Mouse (Mus musculus) lung, postnatal 0 days (tissue): ENCODE results near the gene Smap2. TPM values are rescaled to one million over a fixed set of nuclear protein-coding genes. Genes with fewer than 3 reads are reported as not detected.

ENCODE experiments used
- ATAC-seq: fragments of 200-750 bp; cut with Nextera tagmentation; 2 replicates; pipeline ENCODE4 v1.8.0; 2017; ENCODE audit warnings: moderate library complexity
- DNase-seq: peaks from one replicate; pipeline ENCODE4 v3.0.0-alpha.2; 2016; ENCODE audit warnings: low spot score
- H3K27ac ChIP-seq: fragments of 300-500 bp; sonication (generic); 2 replicates; pipeline ENCODE4 v1.5.1; 2014; ENCODE audit warnings: antibody characterized with exemption, mild to moderate bottlenecking, low read length, mixed read lengths
- H3K27me3 ChIP-seq: fragments of 300-500 bp; sonication (generic); replicated peaks from 2 replicates; pipeline ENCODE4 v1.6.1; 2014; ENCODE audit warnings: low read length, mixed read lengths; ENCODE audit not compliant: insufficient read depth
- H3K36me3 ChIP-seq: fragments of 300-500 bp; sonication (generic); 2 replicates; pipeline ENCODE4 v1.6.1; 2014; ENCODE audit warnings: low read length, mixed read lengths; ENCODE audit not compliant: insufficient read depth
- H3K4me1 ChIP-seq: fragments of 300-500 bp; sonication (generic); 2 replicates; pipeline ENCODE4 v1.6.1; 2014; ENCODE audit warnings: antibody characterized with exemption, low read depth, low read length, mixed read lengths; ENCODE audit not compliant: insufficient read depth
- H3K4me2 ChIP-seq: fragments of 300-500 bp; sonication (generic); replicated peaks from 2 replicates; pipeline ENCODE4 v1.6.1; 2014; ENCODE audit warnings: low read depth, mild to moderate bottlenecking, low read length, moderate library complexity, mixed read lengths
- H3K4me3 ChIP-seq: fragments of 300-500 bp; sonication (generic); 2 replicates; pipeline ENCODE4 v1.5.1; 2014; ENCODE audit warnings: low read depth, low read length
- H3K9ac ChIP-seq: fragments of 300-500 bp; sonication (generic); replicated peaks from 2 replicates; pipeline ENCODE4 v1.6.1; 2014; ENCODE audit warnings: low read depth, mild to moderate bottlenecking
- H3K9me3 ChIP-seq: fragments of 300-500 bp; sonication (generic); 2 replicates; pipeline ENCODE4 v1.6.1; 2016; ENCODE audit warnings: low read length, mixed read lengths
- CTCF ChIP-seq: IDR thresholded peaks from 2 replicates; pipeline ENCODE4 v1.5.1; 2016; ENCODE audit warnings: antibody characterized with exemption, mild to moderate bottlenecking
- EP300 ChIP-seq: IDR thresholded peaks from 2 replicates; pipeline ENCODE4 v1.6.1; 2016; ENCODE audit warnings: antibody characterized with exemption, mild to moderate bottlenecking, control low read depth
- WGBS: fragments of 180-500 bp; shearing (Covaris S2); extraction: QIAGEN DNeasy Blood & Tissue Kit; methylation state at CpG from one replicate; pipeline ENCODE4 v1.1.7; 2014; 5-methylcytosine and 5-hydroxymethylcytosine counted together
- polyA plus RNA-seq: library from polyadenylated mRNA; unstranded; fragments of >200 nt; fragmentation: Nextera tagmentation; extraction: Ambion mirVana; gene quantifications from 2 replicates; pipeline ENCODE4 v1.2.1, GENCODE M21; 2015

The Smap2 gene
- polyA plus RNA-seq, 1 experiment from 2014 or later, result 10.8 TPM

- DNase-seq, result peak; percentile 85
These were observed 6.9 kb upstream of the Smap2 start for GRCm38 (mm10) chr4:121023941-121024340.

DNA sequence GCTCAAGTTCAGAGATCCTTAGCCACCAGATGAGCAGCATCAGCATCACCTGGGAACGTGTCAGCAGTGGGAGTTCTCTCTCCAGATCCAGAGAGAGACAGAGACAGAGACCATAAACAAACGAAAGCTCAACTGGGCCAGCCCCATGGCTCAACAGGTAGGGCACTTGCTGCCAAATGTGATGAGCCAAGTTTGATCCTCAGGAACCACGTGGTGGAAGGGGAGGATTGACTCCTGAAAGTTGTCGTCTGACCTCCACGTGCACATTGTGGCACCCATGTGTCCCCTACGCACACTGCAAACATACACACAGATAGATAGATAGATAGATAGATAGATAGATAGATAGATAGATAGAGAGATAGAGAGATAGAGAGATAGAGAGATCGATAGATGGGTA is 6.4 kb upstream of the Smap2 start:
- 83% methylated on average over 7 of the region's 7 CpGs for WGBS
- Histone ChIP-seq H3K4me3 (no peak overlapping the region), H3K9ac (no peak overlapping the region), H3K4me1 (no peaks in the 10 kb centered on the region), H3K4me2 (no peak overlapping the region), H3K9me3 (no peaks in the 10 kb centered on the region), H3K27ac (no peak overlapping the region), H3K36me3 (no peaks in the 10 kb centered on the region), H3K27me3 (no peaks in the 10 kb centered on the region)
- no peak for TF ChIP-seq CTCF
- TF ChIP-seq EP300, result no peak
- ATAC-seq, result no peak
- DNase-seq, result no peak

More at GRCm38 (mm10) chr4:121023941-121024340, 6.9 kb upstream of the Smap2 start:
- Histone ChIP-seq H3K9ac (no peak overlapping the region), H3K27ac (no peak overlapping the region), H3K4me2 (no peak overlapping the region), H3K4me1 (no peaks in the 10 kb centered on the region), H3K27me3 (no peaks in the 10 kb centered on the region), H3K4me3 (no peak overlapping the region), H3K36me3 (no peaks in the 10 kb centered on the region), H3K9me3 (no peaks in the 10 kb centered on the region)
- peak; percentile 83 for ATAC-seq
- TF ChIP-seq EP300, result peak; percentile 58; the same call in 1 of the 2 replicates
- TF ChIP-seq CTCF, result no peak
- WGBS, result 51% methylated on average over 2 of the region's 2 CpGs

DNA sequence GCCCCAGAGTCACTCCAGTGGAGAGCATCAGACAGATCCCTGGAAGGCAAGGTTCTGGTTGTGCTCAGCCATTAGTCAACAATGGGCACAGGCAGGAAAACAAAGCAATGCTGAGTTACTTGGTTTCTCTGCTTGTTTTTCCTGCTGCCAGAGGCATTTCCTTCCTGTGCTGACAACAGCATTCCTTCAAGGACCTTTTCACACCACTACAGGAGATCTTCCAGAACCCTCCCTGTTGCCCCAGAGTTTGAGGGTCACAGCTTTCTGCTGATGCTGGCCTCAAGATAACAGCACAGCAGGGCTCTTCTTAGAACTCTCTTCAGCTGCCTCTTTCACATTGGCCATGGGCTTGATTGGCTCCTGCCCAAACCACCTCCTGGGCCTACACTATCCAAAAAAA is 4.9 kb upstream of the Smap2 start:
- no peaks in the 10 kb centered on the region for H3K4me1 ChIP-seq
- no peak for ATAC-seq
- H3K27ac ChIP-seq, result no peak overlapping the region

GRCm38 (mm10) chr4:121020040-121020790 is 3.2 kb upstream of the Smap2 start:
- WGBS, result 62% methylated on average over 10 of the region's 10 CpGs
- Histone ChIP-seq H3K9ac (no peak overlapping the region), H3K27ac (no peak overlapping the region), H3K27me3 (no peaks in the 10 kb centered on the region), H3K9me3 (no peaks in the 10 kb centered on the region), H3K4me3 (no peak overlapping the region), H3K36me3 (no peaks in the 10 kb centered on the region), H3K4me2 (no peak overlapping the region), H3K4me1 (0 out of 2 replicates have a peak, but pooled peaks cover 4% of the 10 kb centered on the region)
- ATAC-seq (no peak), DNase-seq (no peak)
- TF ChIP-seq CTCF (no peak), EP300 (no peak)

More for the DNA sequence above, 4.9 kb upstream of the Smap2 start:
- Histone ChIP-seq H3K27me3 (no peaks in the 10 kb centered on the region), H3K9me3 (no peaks in the 10 kb centered on the region), H3K36me3 (no peaks in the 10 kb centered on the region), H3K4me3 (no peak overlapping the region), H3K4me2 (no peak overlapping the region), H3K9ac (no peak overlapping the region)
- TF ChIP-seq EP300 (peak; percentile 22; the same call in 1 of the 2 replicates), CTCF (no peak)
- DNase-seq, result no peak

GRCm38 (mm10) chr4:121018250-121018649 is 1.2 kb upstream of the Smap2 start:
- WGBS, result 65% methylated on average over 3 of the region's 3 CpGs
- Histone ChIP-seq H3K4me3 (no peak overlapping the region), H3K4me1 (0 out of 2 replicates have a peak, but pooled peaks cover 4% of the 10 kb centered on the region), H3K4me2 (no peak overlapping the region), H3K36me3 (no peaks in the 10 kb centered on the region), H3K27ac (no peak overlapping the region), H3K9me3 (no peaks in the 10 kb centered on the region), H3K9ac (no peak overlapping the region), H3K27me3 (no peaks in the 10 kb centered on the region)
- no peak for TF ChIP-seq CTCF
- no peak for TF ChIP-seq EP300
- DNase-seq (no peak), ATAC-seq (no peak)

- Histone ChIP-seq H3K4me2 (peak overlapping the region; percentile 98), H3K27me3 (no peaks in the 10 kb centered on the region), H3K4me3 (peak overlapping the region; percentile 95), H3K9me3 (no peaks in the 10 kb centered on the region), H3K9ac (peak overlapping the region; percentile 78), H3K36me3 (no peaks in the 10 kb centered on the region), H3K27ac (peak overlapping the region; percentile 74), H3K4me1 (0 out of 2 replicates have a peak, but pooled peaks cover 4% of the 10 kb centered on the region)
- DNase-seq (no peak), ATAC-seq (no peak; the same call in 1 of the 2 replicates)
- 4% methylated on average over 35 of the region's 40 CpGs for WGBS
- TF ChIP-seq EP300 (no peak), CTCF (no peak)
These were observed 787 bp downstream of the Smap2 start for GRCm38 (mm10) chr4:121016021-121016898.
